Mouse (Mus musculus): ENCODE measurements around the gene Asb5.
"Not testable (repeated sequence)": the region's sequence is repeated elsewhere in the genome, so short reads cannot be mapped to it uniquely, and the experiment has no call there.

Gene Asb5

DNA sequence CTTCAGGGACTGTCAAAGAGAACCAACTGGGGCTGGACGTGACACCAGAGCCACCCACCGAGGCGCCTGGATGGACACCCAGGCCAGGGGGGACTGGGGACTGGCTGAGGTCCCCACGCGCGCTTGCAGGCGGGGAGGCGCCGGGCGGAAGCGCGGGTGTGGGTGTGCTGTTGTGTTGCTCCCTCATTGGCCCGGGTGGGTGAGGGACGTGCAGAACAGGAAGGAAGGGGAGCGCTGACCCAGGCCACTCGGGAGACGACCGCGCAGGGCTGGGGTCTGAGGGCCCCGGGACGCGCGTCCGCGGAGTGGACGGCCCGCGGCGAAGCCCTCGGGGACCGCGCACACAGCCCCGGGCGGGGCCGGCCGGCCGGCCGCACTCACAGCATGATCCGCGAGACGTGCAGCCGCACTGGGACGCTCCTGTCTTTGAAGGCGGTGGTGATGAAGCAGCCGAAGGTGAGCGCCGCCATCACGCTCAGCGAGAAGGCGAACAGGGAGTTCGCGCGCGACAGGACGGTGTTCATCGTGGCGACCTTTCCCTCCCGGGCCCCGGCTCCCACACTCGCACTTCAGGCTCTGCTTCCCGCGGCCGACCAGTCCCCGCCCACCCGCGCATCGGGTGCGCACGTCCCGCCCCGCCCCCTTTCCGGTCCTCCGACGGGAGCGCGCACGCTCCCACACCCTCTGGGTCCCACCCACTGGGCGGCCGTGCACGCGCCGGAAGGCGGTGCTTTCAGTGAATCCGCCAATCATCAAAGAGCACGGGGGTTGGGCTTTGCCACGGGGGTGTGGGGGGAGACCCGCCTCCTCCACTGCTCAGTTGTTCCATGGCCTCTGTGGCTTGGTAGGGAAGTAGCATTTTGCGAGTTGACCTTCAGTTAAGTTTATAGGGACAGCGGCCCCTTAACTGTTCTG is at the start of gene Asb5, which contains the start of gene Spcs3:
Gene Asb5, plus strand, starts transcription at position 199 of the 915 bp plus-strand sequence.
Gene Spcs3, minus strand, starts transcription at position 617 of the 915 bp plus-strand sequence.
- DNase-seq: peak; percentile 96 to 97

DNA sequence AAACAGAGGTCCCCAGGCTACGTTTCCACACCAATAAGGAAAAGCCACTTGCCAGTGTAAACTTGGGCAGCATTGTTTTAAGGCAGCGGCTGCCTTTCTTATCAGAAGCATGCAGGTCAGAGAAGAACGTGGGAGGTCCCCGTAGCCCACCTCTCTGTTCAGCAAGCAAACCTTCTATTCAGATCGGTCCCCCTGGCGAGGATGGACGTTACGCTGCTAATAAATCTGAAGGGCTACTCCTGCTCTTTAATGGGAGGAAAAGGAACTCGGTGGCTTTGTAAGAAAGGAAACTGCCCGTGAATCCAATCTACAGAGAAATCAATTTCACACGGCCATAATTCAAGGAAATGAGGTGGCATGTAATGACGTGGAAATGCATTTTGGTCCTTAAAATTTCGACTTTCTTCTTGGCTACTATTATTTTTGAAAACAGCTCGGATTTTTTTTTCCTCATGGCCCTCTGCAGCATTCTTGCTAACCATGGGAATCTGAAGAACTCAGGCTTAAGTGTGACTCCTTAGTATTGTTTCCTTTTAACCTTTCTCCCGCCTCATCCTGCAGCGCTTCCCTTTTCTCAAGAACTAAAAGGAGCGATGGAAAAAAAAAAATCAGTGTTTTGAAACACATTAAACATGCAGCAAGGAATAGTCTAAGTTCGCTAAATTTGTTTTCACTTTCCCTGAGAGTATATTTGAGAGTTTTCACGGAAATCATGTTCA is 42.7 kb upstream of the Asb5 start:
- no peak for DNase-seq

DNA sequence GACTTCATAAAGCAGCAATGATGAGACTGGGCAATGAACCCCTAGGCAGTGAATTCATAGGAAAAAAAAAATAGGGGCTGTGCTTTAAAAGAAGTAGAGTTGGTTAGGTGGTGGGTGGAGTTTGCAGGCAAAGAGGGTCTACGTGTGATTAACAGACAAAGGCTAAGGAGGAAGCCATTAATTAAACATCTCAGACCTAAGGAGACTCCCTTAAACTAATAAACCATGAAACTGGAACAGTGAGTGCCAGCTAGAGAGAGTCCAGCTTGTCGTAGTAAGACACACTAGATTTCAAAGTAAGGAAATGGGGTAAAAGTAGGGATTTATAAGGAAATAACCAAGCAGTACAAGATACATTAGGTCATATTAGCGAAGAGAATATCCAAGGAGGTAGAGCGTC is 40.9 kb upstream of the Asb5 start:
- DNase-seq: no peak

DNA sequence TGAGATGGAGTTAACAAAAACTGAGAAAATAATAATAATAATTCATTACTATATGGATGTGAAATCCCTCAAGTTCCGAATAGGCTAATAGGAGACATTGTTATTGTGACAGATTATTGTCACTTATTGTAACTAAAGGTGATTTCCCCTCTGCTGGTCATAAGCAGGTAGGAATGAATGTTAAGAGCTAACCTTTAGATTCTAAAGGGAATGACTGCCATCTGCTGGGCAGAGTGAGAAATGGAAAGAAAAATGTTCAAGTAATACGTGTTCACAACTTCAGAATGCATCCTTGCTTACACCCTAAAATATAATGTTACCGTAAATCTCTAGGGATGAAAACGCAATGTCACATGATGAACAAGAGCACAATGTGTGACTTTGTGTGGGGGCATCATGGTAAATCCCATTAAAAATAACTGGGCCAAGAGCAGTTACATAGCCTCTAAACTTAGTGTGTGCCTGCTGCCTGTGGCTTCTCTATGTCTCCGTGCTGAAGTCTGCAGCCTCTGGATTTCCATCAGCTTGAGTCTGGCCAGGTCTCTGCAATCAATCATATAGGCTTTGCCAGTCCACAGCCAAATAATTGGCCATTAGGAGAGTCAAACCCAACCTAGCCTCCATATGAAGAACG is 38.2 kb upstream of the Asb5 start:
- peak; percentile 48 to 56 for DNase-seq

DNA sequence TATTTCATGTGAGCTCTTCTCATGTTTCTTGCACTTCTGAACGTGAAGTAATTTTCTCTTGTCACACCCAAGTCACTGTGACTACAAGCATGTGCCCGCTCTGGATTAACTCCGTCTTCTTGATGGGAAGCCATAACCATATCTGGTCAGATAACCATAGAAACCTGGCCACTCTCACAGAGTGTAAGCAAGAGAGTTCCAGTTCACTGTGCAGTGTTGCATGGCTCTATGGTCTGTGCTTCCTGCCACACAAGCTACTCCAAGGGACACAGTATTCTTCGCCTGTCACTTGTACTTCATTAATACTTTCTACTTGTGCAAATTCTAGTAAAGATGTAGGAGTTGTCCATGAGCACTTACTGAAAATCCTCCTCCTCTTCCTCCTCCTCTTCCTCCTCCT is 37.4 kb upstream of the Asb5 start:
- DNase-seq: no peak

DNA sequence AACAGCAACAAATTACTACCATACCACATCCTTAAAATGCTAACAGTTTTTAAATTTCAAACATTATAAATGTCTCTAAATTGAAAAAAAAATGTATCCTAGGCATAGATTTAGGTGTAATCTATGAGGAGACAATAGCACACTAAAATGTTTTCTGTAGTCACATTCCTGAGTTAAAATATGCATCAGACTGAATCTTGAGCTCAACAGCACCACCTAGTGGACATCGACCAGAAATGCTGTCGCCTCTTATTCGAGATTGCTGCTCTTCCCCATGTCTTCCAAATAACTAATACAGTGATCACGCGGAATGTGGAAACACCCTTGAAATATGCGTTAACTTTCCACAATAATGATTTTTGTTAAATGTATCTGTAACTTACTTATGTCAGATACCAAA is 36.3 kb upstream of the Asb5 start:
- DNase-seq: peak; percentile 68 to 69

DNA sequence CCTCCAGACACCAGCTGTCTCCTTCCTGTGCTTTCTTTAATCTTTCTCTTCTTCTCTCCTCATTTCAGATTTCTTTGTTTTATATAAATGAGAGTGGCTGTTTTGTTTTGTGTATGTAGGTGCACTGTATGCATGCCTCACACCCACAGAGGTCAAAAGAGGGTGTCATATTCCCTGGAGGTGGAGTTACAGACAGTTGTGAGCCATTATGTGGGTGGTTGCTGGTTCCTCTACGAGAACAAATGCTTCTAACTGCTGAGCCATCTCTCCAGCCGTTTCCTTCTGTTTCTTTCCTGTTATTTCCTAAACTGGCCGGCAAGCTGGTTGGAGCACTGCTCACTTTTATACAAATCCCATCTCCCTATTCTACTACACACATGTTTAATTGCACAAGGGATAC is 35.5 kb upstream of the Asb5 start:
- no peak for DNase-seq

DNA sequence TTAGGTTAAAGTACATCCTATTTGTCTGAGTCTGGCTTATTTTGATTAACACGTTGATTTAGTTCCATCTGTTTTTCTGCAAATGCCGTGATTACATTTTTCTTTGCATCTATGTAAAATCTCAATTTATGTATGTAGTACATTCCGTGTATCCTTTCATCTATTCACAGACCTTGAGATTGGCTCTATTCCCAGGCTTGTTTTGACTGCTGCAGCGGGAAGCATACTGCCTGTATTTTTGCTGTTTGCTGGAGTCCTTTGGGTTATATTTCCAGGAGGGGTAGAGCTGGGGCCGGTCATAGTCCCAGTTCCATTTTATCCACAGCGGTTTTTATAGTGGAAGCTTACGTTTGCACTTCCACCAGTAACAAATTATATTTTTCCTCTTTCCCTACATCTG is 26.3 kb upstream of the Asb5 start:
- DNase-seq: no peak

DNA sequence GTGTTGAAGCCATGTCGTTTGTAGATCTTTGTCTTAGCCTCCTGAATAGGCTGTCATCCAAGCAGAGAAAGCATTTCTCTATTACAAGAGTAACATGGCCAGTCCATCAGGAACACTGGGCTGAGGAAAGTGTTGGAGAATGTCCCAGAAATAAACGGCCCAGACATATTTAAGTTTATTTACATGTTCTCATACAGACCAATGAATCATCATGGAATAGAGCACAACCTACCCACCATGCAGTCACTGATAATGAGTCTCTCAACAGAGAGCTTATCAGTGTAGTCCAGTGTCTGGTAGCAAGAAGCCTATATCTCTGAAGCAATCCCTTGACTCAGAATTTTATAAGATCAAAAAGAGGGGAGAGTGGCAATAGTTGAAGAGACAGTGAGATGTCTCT is 24.3 kb upstream of the Asb5 start:
- no peak for DNase-seq

DNA sequence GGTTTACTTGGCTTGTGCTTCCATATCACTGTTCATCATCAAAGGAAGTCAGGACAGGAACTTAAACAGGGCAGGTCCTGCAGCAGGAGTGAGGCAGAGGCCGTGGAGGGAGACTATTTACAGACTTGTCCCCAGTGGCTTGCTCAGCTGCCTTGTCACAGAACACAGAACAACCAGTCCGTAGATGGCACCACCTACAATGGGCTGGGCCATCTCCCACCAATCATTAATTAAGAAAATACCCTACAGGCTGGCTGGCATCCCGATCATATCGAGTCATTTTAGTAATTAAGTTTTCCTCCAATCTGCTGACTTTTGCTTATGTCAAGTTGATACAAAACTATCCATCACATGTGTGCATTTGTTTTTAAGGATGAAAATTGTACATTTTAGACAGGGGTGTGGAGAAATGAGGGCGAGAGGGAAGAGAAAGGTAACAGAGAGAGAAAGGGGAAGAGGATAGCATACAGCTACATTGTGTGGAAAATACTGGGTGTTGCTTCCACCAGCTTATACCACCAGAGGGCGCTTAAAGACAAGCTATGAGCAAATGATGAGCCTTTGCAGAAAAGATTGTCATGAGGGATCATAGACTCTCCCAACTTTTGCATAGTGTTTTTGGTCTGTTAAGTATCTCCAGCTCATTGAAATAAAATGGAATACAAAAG is 21.8 kb upstream of the Asb5 start:
- DNase-seq: peak; percentile 83 to 85

DNA sequence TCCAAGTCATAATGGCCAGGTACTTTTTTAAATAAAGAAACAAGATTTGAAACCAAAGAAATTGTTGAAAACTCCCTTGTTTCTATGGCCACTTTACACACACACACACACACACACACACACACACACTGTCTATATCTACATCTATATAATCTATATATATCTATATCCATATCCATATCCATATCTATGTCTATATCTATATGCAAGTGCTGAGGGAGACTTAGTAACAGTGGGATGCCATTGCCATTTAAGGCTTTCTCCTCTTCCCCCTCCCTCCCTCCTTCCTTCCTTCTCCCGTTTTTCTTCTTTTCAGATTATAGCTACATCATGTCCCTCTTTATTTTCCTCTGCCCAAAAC is 21.3 kb upstream of the Asb5 start:
- no peak for DNase-seq

DNA sequence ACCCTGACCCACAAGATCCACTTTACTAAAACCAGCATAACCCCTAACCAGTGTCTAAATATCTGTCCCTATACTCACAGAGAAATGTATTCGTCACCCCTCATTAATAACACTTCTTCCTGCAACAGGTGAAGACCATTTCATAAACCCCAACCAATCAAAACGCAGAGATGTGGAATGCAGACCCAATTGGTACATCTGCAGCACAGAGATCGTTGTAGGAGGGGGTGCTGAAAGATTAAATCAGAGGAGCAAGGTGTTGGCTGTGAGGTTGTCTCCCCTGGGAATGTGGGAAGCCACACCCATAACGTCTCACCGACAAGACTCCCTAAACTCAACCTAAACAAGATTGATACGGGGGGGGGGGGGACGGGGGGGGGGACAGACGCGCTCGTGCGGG is 20.6 kb upstream of the Asb5 start:
- no peak for DNase-seq

DNA sequence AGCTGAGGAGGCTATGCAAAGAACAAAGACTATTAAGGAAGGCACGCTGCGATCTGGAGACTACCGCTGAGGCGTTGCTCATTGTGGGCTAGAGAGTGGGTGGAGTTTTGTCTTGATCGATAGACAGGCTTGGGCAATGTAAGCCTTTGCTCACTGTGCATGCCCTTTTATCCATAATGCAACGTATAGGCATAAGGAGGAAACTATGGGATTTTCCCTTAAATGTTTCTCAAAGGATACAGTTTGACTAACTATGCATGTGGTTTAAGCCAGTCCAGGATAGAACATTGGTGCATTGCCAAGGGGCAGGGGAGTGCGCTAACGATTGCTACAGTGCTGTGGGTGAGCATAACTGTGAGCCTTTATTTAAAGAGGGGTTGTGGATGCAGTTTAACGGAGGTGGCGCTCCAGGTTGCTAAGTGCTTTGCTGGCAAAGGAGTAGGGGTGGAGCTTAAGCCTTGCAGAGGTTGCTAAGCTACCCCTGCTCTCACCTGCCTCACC is 20.1 kb upstream of the Asb5 start:
- no peak for DNase-seq

DNA sequence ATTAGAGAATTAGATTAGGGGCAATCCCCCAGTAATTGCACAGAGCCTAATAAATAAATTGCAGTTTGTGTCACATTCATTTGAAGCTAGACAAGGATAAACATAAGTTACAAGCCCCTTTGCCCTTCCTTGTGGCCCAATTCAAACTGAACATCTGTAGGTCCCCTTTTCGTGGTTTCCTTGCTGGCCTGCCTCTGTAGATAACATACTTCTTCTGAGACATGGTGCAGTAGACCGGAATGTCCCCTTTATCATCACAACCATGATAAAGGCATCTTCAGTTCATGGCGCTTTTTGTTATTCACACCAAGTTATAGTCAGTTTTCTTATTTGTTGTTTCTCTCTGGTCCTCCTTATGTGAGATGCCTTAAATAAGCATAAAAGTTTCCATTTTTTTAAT is 17.6 kb upstream of the Asb5 start:
- no peak for DNase-seq

DNA sequence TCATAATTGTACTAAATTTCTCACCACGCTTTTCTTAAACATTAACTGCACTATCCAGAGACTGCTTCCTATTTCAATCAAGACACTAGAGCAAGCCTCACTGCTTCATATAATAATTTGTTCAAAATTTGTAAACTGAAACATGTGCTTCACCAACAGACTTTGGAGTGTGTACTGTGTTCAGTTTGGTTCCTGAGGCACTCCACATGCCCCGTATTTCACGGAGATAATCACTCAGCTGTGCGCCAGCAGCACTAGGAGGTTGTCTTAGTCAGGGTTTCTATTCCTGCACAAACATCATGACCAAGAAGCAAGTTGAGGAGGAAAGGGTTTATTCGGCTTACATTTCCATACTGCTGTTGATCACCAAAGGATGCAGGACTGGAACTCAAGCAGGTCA is 17.2 kb upstream of the Asb5 start:
- DNase-seq: not testable (repeated sequence)

DNA sequence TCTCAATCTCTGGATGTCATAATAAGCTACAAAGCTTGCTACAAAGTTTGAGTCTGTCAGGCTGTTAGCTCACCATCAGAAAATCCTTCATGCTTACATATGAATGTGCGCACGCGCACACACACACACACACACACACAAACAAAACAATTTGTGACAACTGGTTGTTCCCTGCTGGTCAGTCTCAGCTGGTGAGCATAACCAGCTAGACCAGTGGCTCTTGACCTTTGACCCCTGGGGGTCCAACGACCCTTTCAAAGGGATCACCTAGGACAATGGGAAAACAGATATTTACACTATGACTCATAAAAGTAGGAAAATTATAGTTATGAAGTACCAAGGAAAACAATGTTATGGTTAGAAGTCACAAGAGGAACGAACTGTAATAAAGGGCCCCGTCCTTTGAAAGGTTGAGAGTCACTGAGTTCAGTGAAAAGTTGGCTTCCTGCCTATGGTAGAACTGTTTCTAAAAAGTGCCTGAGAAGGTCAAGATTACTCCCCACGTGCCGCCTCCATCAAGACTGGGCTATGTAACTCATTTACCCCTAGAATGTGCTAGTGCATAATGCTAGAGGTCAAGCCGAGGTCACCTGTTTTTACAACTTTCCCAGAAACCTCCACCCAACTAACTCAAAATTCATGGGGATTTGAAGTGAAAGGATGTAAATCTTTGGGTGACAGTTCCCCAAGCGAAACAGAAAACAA is 10.5 kb upstream of the Asb5 start:
- DNase-seq: no peak

DNA sequence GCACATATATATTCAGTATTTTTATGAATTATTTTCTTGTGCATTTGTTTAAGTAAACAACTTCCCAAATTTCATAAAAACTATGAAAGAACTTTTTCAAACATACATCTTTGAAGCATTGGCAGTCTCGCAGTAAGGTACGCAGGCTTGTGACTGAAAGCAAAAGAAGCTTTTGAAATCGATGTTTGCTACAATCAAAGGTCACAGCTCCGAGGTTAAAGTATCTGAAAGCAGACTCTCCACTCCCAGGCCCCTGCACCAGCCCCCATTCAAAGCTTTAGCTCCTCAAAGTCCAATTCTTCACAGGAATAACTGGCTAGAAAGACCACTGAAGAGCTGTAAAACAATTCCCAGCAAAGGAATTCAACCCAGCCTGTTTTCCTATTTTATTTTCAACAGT is 8.9 kb upstream of the Asb5 start:
- no peak for DNase-seq

DNA sequence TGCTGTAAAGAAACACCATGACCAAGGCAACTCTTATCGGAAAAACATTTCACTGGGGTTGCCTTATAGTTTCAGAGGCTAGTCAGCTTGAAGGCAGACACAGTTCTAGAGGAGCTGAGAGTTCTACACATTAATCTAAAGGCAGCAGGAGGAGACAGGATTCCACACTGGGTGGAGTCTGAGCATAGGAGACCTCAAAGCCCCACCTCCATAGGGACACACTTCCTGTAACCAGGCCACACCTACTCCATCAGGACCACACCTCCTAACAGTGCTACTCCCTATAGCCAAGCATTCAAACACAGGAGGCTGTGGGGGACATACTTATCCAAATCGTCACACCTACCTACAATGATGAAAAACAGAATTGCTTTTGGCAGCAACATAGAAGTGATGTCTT is 3.8 kb upstream of the Asb5 start:
- DNase-seq: no peak

DNA sequence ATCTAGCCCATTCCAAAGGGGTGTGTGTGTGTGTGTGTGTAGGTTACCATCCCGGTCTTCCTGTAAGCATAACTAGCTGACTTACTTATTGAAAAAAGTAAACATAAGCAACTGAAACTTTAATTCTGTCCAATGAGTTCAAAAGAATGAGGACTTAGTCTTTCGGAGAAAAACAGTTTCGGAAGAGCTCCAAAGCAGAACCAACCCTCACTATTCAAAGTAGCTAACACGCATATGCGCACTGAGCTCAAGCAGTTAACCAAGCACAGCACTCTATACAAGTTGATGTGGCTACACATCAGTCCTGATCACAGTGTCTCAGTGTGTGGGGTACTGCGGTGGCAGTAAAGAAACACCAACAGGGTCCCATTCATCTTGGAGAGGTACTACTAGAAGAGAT is 2.7 kb upstream of the Asb5 start:
- DNase-seq: no peak

DNA sequence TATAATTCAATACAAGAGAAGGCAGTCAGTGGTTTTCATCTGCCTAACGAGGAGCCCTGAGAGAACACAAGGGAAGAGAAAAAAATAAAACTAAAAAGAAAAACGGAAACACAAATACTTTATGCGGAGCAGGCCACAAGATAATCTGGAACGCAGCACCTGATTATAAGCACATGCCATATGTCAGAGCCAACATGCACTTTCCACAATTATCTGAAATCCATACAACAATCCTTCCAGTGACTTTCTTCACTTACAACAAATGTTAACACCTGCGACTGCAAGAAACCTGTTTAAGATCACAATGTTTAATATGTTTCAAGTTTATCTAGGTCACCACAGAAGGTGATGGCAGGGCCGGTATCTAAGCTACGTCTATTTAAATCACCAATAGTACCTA is 809 bp upstream of the Asb5 start:
- no peak for DNase-seq

DNA sequence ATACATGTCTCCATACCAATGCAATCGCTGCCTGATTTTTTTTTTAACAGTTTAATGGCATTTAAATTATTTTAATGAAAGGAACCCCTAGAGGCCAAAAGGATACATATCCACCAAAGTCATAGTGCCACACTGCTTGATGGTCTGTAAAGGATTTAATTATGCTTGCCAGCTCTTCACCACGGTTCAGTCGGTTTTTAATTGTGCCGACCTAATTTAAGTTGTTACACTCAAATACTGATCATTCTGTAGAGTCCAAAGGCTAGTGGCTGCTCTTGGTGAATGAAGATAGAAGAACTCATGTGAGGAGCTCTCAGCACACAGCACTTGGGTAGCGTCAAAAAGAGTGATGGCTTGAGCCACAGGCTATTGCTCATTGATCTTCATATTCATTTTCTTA is 5.8 kb downstream of the Asb5 start:
- DNase-seq: no peak

DNA sequence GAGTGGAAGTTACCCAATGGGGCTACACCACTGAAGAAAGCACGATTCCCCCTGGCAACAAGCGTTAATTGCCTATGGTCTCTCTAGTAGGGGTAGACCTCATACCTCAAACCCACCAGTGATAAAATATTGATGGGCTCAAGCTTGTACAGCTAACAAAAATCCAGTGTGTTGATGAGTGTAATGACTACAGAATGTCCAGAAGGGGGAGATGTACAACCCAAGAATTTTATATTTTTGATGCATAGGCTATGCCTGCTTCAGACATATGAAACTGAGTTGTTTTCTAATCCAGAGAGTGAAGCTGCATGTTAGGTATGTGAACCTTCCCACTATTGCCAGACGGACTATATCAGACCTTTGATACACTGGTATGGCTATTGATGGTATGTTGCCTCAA is 7.9 kb downstream of the Asb5 start:
- DNase-seq: no peak

Data from B cell, adult 2 months (primary cell).